Mouse (Mus musculus) C2C12 (cell line): ENCODE measurements around the gene Trim10. TPM values are rescaled to one million over a fixed set of nuclear protein-coding genes. Genes with fewer than 3 reads are reported as not detected.

Experiments used
- H3K27me3 ChIP-seq: one replicate; pipeline ENCODE4 v1.6.1; 2011; ENCODE audit not compliant: control insufficient read depth, insufficient read depth, insufficient read length
- H3K36me3 ChIP-seq: one replicate; pipeline ENCODE4 v1.6.1; 2011; ENCODE audit not compliant: control insufficient read depth, insufficient read depth
- H3K4me3 ChIP-seq: one replicate; pipeline ENCODE4 v1.5.1; 2011; ENCODE audit warnings: mild to moderate bottlenecking, control low read depth; ENCODE audit not compliant: poor library complexity, insufficient read depth, severe bottlenecking
- H3K79me2 ChIP-seq: one replicate; pipeline ENCODE4 v1.6.1; 2011; ENCODE audit not compliant: control insufficient read depth, insufficient read depth
- H3K79me3 ChIP-seq: one replicate; pipeline ENCODE4 v1.6.1; 2011; ENCODE audit warnings: low read depth, control low read depth
- H3ac ChIP-seq: one replicate; pipeline ENCODE3; 2011; ENCODE audit warnings: low read depth; ENCODE audit not compliant: control insufficient read depth, insufficient read length
- CEBPB ChIP-seq: IDR thresholded peaks from one replicate; pipeline ENCODE4 v1.6.1; 2011; ENCODE audit warnings: low read depth, mild to moderate bottlenecking, control low read depth, moderate library complexity
- CTCF ChIP-seq: IDR thresholded peaks from one replicate; pipeline ENCODE4 v1.5.1; 2011; ENCODE audit not compliant: control insufficient read depth, insufficient read depth, insufficient read length
- FOSL1 ChIP-seq: IDR thresholded peaks from one replicate; pipeline ENCODE4 v1.8.0; 2011; ENCODE audit warnings: mild to moderate bottlenecking, low read length; ENCODE audit not compliant: poor library complexity, insufficient read depth, severe bottlenecking
- MAX ChIP-seq: IDR thresholded peaks from one replicate; pipeline ENCODE4 v1.6.1; 2011; ENCODE audit warnings: mild to moderate bottlenecking, control low read depth
- MYOD1 ChIP-seq: IDR thresholded peaks from one replicate; pipeline ENCODE4 v1.6.1; 2011; ENCODE audit warnings: low read depth; ENCODE audit not compliant: control insufficient read depth, insufficient read length
- MYOG ChIP-seq: IDR thresholded peaks from one replicate; pipeline ENCODE4 v1.6.1; 2011; ENCODE audit not compliant: control insufficient read depth, insufficient read length; ENCODE audit errors: extremely low read depth
- USF1 ChIP-seq: IDR thresholded peaks from one replicate; pipeline ENCODE4 v1.6.1; 2011; ENCODE audit warnings: low read depth, mild to moderate bottlenecking, control low read depth, moderate library complexity
- polyA plus RNA-seq: library from polyadenylated mRNA; unstranded; fragments of >200 nt; fragmentation: generic; extraction: Trizol; gene quantifications from one replicate; pipeline ENCODE4 v1.2.1, GENCODE M21; 2012; ENCODE audit warnings: missing spikeins

Trim10 gene
- polyA plus RNA-seq, 1 experiment = not detected

DNA sequence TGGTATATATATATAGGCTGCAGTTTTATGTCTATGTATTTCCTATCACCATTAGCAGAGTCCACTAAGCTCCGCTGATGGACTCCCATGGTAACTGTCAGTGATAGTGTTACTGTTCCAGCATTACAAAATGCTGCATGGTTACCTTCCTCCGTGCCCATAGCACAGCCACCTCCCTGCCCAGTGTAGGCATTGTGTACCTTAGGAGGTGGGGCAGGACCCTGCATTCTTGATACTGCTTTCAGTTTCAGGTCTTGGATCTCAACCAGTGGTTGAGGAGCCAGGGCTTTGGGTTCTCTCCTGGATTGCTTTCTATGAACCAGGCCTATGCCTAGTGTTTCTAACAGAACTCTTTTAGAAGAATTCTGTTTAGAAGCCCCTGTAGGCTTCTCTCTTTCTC, 19.4 kb upstream of the Trim10 start:
- H3K27me3 ChIP-seq = no peaks in the 10 kb centered on the region
- peaks cover under 1% of the 10 kb centered on the region for H3K79me2 ChIP-seq
- no peak overlapping the region for H3K4me3 ChIP-seq
- no peaks in the 10 kb centered on the region for H3K79me3 ChIP-seq
- peaks cover 22% of the 10 kb centered on the region for H3K36me3 ChIP-seq
- no peak for TF ChIP-seq MYOG
- no peak for TF ChIP-seq MAX
- no peak for TF ChIP-seq CEBPB
- no peak for TF ChIP-seq CTCF
- TF ChIP-seq USF1 = no peak
- TF ChIP-seq MYOD1 = no peak
- no peak for TF ChIP-seq FOSL1
- no peak overlapping the region for H3ac ChIP-seq

DNA sequence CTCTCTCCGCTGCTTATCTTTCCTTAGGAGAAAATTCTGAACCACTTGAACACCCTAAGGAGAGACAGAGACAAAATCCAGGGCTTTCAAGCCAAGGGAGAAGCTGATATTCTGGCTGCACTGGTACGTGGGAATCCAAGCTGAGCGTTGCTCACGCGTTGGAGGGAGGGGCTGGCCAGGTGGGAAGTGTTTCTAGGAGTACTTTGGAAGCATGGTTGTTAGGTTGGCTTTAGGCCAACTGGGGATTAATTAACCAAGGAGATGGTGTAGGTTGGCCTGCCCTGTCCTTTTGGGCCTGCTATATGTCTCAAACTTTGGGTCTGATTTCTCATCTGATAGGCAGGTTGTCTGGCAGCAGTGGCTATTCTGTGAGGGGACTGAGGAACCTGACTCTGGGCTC, 18.2 kb upstream of the Trim10 start:
- Histone ChIP-seq H3K79me2 (no peaks in the 10 kb centered on the region), H3K36me3 (peaks cover 28% of the 10 kb centered on the region), H3ac (no peak overlapping the region), H3K79me3 (no peaks in the 10 kb centered on the region), H3K27me3 (no peaks in the 10 kb centered on the region), H3K4me3 (no peak overlapping the region)
- TF ChIP-seq USF1 (no peak), MAX (no peak), FOSL1 (no peak), CEBPB (no peak), CTCF (no peak), MYOG (no peak), MYOD1 (no peak)

DNA sequence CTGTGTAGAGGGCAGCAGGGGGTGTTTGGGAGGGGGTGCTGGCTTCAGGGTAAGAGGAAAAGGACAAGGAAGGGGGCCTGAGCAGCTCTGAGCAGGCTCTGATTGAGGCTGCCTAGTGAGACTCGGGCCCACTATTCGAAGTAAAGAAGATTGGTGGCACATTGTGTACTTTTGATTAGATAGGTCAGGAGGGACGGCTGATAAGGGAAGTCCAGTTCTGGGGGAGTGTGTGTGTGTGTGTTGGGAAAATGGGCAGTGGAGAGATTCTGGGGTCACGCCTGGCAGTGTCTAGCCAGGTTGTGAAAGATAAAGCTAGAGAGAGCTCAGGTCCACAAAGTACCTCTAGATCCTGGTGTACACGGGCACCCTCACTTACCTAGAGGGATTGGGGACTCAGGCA, 17.7 kb upstream of the Trim10 start:
- H3ac ChIP-seq = no peak overlapping the region
- H3K4me3 ChIP-seq = no peak overlapping the region
- no peaks in the 10 kb centered on the region for H3K79me3 ChIP-seq
- TF ChIP-seq CTCF = no peak
- no peak for TF ChIP-seq CEBPB
- no peaks in the 10 kb centered on the region for H3K27me3 ChIP-seq
- no peaks in the 10 kb centered on the region for H3K79me2 ChIP-seq
- peaks cover 32% of the 10 kb centered on the region for H3K36me3 ChIP-seq

DNA sequence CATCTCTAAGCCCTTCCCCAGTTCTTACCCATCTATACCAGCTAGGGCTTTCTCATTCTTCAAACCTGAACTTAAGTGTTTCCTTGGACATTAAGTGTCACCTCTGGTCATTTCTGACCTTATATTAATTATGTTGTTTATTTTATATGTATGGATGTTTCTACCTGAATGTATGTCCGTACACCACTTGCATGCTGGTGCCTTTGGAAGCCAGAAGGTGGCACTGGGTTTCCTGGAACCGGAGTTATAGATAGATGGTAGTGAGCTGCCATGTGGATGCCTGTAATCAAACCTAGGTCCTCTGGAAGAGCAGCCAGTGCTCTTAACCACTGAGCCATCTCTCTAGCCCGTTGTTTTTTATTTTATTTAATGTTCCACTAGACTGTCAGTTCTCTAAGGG, 13.9 kb upstream of the Trim10 start:
- H3ac ChIP-seq = no peak overlapping the region
- H3K36me3 ChIP-seq = peaks cover 57% of the 10 kb centered on the region
- no peaks in the 10 kb centered on the region for H3K27me3 ChIP-seq
- TF ChIP-seq CEBPB (no peak), FOSL1 (no peak), MAX (no peak), MYOD1 (no peak), CTCF (no peak), MYOG (no peak), USF1 (no peak)
- H3K79me2 ChIP-seq = no peaks in the 10 kb centered on the region
- H3K4me3 ChIP-seq = no peak overlapping the region
- no peaks in the 10 kb centered on the region for H3K79me3 ChIP-seq

DNA sequence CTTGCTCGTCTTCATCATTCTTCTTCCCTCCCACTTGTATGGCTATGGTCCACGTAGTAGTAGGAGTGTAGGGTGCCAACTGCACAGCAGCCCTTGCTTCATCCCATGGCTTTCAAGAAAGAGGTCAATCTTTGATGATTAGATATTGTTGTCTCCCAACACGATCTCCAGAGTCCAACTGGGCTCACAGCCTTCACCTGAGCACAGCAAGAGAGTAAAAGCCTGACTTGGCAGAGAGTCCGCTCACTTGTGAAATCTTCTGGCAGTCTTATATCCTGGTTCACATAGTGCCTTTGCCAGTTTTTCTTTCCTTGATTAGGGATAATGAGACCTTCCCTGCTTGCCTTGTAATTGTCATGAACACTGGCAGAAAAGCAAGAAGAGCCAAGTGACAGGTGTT, 13.1 kb upstream of the Trim10 start:
- Histone ChIP-seq H3ac (no peak overlapping the region), H3K79me3 (no peaks in the 10 kb centered on the region), H3K36me3 (peaks cover 49% of the 10 kb centered on the region), H3K79me2 (no peaks in the 10 kb centered on the region), H3K4me3 (no peak overlapping the region), H3K27me3 (no peaks in the 10 kb centered on the region)
- TF ChIP-seq MYOG = no peak
- TF ChIP-seq CEBPB = no peak
- TF ChIP-seq MAX = no peak
- TF ChIP-seq MYOD1 = no peak
- TF ChIP-seq USF1 = no peak
- no peak for TF ChIP-seq FOSL1
- no peak for TF ChIP-seq CTCF

DNA sequence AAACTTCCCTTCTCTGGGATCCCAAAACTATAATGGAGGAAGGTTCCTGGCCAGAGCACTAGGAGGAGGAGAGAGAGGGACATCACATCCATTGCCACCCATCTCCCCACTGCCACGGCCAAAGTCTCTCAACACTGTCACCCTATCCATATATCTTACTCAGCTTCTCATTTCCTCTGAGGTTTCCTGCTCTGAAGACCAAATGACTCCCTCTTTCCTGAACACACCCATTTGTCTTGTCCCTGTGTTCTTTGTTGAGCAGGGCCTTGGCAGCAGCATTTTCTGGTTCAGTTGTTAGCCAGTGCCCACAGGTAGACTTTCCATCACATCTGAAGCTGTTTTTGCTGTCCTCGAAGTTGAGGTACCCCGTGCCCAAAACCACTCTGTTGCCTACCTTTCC, 11.2 kb upstream of the Trim10 start:
- no peaks in the 10 kb centered on the region for H3K27me3 ChIP-seq
- H3K36me3 ChIP-seq = peaks cover 45% of the 10 kb centered on the region
- no peak overlapping the region for H3K4me3 ChIP-seq
- no peak for TF ChIP-seq MYOD1
- no peak for TF ChIP-seq FOSL1
- TF ChIP-seq USF1 = no peak
- no peak for TF ChIP-seq MYOG
- no peak for TF ChIP-seq CEBPB
- TF ChIP-seq CTCF = no peak
- no peak for TF ChIP-seq MAX
- no peak overlapping the region for H3ac ChIP-seq
- H3K79me2 ChIP-seq = no peaks in the 10 kb centered on the region
- H3K79me3 ChIP-seq = no peaks in the 10 kb centered on the region
